10 mouse cellular contexts compared by ENCODE assay signal in the genomic region with DNA sequence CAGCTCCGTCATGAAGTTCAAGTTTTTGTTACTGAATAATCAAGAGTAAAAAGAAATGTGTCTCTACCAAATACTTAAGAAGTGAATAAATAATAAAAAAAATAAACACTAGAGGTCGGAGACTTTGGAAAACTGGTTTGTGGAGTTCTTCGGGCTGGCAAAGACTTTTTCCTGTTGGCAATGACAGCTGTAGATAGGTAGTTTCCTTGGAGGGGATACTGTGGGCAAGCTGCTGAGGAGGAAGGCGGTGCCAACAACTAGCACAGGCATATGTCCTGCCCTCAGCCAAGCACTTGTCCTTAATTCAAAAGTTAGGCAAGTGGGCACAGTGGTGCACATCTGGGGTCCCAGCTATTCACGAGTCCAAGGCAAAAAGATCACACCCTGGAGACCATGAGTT. TPM values are rescaled to one million over a fixed set of nuclear protein-coding genes. Genes with fewer than 3 reads are reported as not detected.
DNase-seq lines count a peak whose midpoint lies in the region; ATAC-seq lines count a peak whose summit lies in the region.
"Had no signal": no experiment of that assay in that cellular context is flagged by ENCODE, and none has a peak within 500 bp of the region (broad histone marks: within the 10 kb centered on the region; RNA-seq: fewer than 3 reads in every experiment).

No protein-coding gene starts in this region.

- H3K4me3 ChIP-seq in hindbrain, embryonic 15.5 days = no peak overlapping the region
- no peak overlapping the region for H3K4me3 ChIP-seq in hindbrain, embryonic 10.5 days
- H3K4me3 ChIP-seq in lung, embryonic 16.5 days (ENCODE audit: low read length) = no peak overlapping the region

- no peaks in the 10 kb centered on the region for H3K36me3 ChIP-seq in hindbrain, embryonic 15.5 days
- H3K36me3 ChIP-seq in hindbrain, embryonic 10.5 days = no peaks in the 10 kb centered on the region
- H3K36me3 ChIP-seq in lung, embryonic 16.5 days (ENCODE audit: control insufficient read depth, insufficient read depth, low read length) = no peaks in the 10 kb centered on the region

- H3K27me3 ChIP-seq in hindbrain, embryonic 15.5 days = peaks cover 8% of the 10 kb centered on the region; the same call in 1 of the 2 replicates
- peaks cover 60% of the 10 kb centered on the region for H3K27me3 ChIP-seq in hindbrain, embryonic 10.5 days (ENCODE audit: insufficient read depth, poor library complexity, severe bottlenecking)
- peaks cover 2% of the 10 kb centered on the region; the same call in 1 of the 2 replicates for H3K27me3 ChIP-seq in lung, embryonic 16.5 days (ENCODE audit: control insufficient read depth, insufficient read depth, low read depth, low read length)

- DNase-seq in hindbrain, embryonic 10.5 days (ENCODE audit: low spot score) = no peak
- DNase-seq in thymus, postnatal 14 days = peak; percentile 32
- no peak for DNase-seq in thymus, postnatal 0 days (ENCODE audit: low spot score)
- no peak for DNase-seq in layer of hippocampus, adult 9-11 months
- no peak for DNase-seq in left cerebral cortex, adult 18-20 months (ENCODE audit: low spot score in 2 of 2)
- DNase-seq: cerebellum, adult 18-20 months had no signal

- H3K4me2 ChIP-seq in hindbrain, embryonic 15.5 days = peak overlapping the region; percentile 83; the same call in 1 of the 2 replicates
- H3K4me2 ChIP-seq in lung, embryonic 16.5 days (ENCODE audit: low read depth, low read length) = peak overlapping the region; percentile 96

- no peak for ATAC-seq in hindbrain, embryonic 15.5 days (ENCODE audit: low FRiP score, low read depth)
- no peak for ATAC-seq in lung, embryonic 16.5 days (ENCODE audit: low read depth)

- no peak overlapping the region for H3K27ac ChIP-seq in hindbrain, embryonic 15.5 days (replicated peaks)
- no peak overlapping the region; the same call in 1 of the 2 replicates for H3K27ac ChIP-seq in hindbrain, embryonic 10.5 days
- peak overlapping the region; percentile 67 for H3K27ac ChIP-seq in lung, embryonic 16.5 days (ENCODE audit: low read length)

- H3K4me1 ChIP-seq in hindbrain, embryonic 15.5 days (replicated peaks) = peaks cover 17% of the 10 kb centered on the region
- H3K4me1 ChIP-seq in hindbrain, embryonic 10.5 days (replicated peaks) = peaks cover 37% of the 10 kb centered on the region
- peaks cover 16% of the 10 kb centered on the region for H3K4me1 ChIP-seq in lung, embryonic 16.5 days (replicated peaks; ENCODE audit: control insufficient read depth, insufficient read depth, low read length)

- H3K9ac ChIP-seq in hindbrain, embryonic 15.5 days = no peak overlapping the region
- H3K9ac ChIP-seq in lung, embryonic 16.5 days (ENCODE audit: low read length) = no peak overlapping the region

- 82% methylated on average over 5 of the region's 5 CpGs for WGBS in hindbrain, embryonic 15.5 days
- 84% methylated on average over 5 of the region's 5 CpGs for WGBS in hindbrain, embryonic 10.5 days
- WGBS in lung, embryonic 16.5 days = 55% methylated on average over 5 of the region's 5 CpGs

- no peaks in the 10 kb centered on the region for H3K9me3 ChIP-seq in hindbrain, embryonic 15.5 days
- no peaks in the 10 kb centered on the region for H3K9me3 ChIP-seq in hindbrain, embryonic 10.5 days
- H3K9me3 ChIP-seq in lung, embryonic 16.5 days (ENCODE audit: control insufficient read depth, low read length) = no peaks in the 10 kb centered on the region

RNA-seq across cellular contexts. Expression of a gene that starts 0.7 kb away (rescaled TPM):
- 15.0 and 19.8 TPM in 2 replicates for polyA plus RNA-seq in hindbrain, embryonic 15.5 days (2015; fragmentation: Nextera tagmentation; extraction: Ambion mirVana)
- 16.2 and 34.1 TPM in 2 replicates for polyA plus RNA-seq in hindbrain, embryonic 10.5 days (2016; fragmentation: Nextera tagmentation; extraction: Ambion mirVana)
- 22.0 and 25.3 TPM in 2 replicates for polyA plus RNA-seq in thymus, postnatal 0 days (2015; fragmentation: Nextera tagmentation; extraction: Ambion mirVana)
- polyA plus RNA-seq in lung, embryonic 16.5 days (2015; fragmentation: Nextera tagmentation; extraction: Ambion mirVana) = 11.3 and 14.7 TPM in 2 replicates
- 10 to 100 TPM; 17.7 to 18.3 TPM for total RNA-seq in left cerebral cortex, adult 18-20 months (2021)

RNA-seq across cellular contexts. Expression of a gene that starts 20.2 kb away (rescaled TPM):
- 0.09 and 0.13 TPM in 2 replicates for polyA plus RNA-seq in hindbrain, embryonic 15.5 days (2015; fragmentation: Nextera tagmentation; extraction: Ambion mirVana)
- 1.0 TPM in 2 replicates for polyA plus RNA-seq in hindbrain, embryonic 10.5 days (2016; fragmentation: Nextera tagmentation; extraction: Ambion mirVana)
- not detected in 2 replicates for polyA plus RNA-seq in thymus, postnatal 0 days (2015; fragmentation: Nextera tagmentation; extraction: Ambion mirVana)
- polyA plus RNA-seq in lung, embryonic 16.5 days (2015; fragmentation: Nextera tagmentation; extraction: Ambion mirVana) = not detected in 2 replicates
- not detected for total RNA-seq in left cerebral cortex, adult 18-20 months (2021)
- total RNA-seq: adrenal gland, adult 18-20 months; monocyte, adult 5-6 weeks had no signal
